Mouse (Mus musculus): ENCODE measurements around the gene Phb.

DNA sequence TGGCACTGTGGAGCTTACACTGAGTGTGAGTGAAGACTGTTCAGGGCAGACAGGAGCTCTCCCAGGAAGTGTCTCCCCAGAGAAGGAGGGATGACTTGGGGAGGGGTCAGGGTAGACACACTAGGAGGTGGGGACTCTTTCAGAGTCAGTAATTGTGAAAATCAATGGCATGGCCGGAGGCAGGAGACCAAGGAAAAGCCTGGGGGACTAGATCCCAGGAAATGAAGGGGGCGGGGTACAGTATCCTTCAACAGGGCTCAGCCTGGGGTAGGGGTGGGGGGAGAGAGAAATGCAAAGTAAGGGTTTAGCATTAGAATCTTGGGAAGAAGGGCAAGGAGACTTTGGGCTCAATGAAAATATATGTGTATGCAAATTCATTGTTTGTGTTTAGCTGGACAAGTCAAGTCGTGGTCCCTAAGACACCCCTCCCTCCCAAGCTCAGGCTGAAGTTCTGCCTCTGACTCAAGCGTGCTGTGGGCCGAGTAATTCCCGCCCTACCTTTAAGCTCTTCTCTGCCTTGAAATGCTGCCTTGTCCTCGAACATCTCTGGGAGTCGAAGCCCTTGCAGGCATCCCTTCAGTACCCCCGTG is 45.1 kb upstream of the Phb start:
- no peak for TF ChIP-seq CTCF (IDR thresholded peaks at IDR 0.05; ENCODE audit: low read depth)
- TF ChIP-seq EP300 (IDR thresholded peaks at IDR 0.05; ENCODE audit: low read depth), result no peak
